Mouse (Mus musculus) gastrocnemius, postnatal 10 days (tissue): Measurements from ENCODE around the gene Slc12a9. TPM values are rescaled to one million over a fixed set of nuclear protein-coding genes. Genes with fewer than 3 reads are reported as not detected.

Source experiments
- DNase-seq: peaks from one replicate; pipeline ENCODE4 v3.0.0; 2021; ENCODE audit warnings: mixed read lengths
- total RNA-seq, 2 experiments: library from RNA; stranded (reverse); gene quantifications; 2 replicates each; pipeline ENCODE4 v1.2.3; 2021

Slc12a9 gene
- total RNA-seq, 2 experiments from 2014 or later, result 4.2 to 7.4 TPM

GRCm38 (mm10) chr5:137346388-137346787, 13.0 kb upstream of the Slc12a9 start:
- DNase-seq, result no peak

DNA sequence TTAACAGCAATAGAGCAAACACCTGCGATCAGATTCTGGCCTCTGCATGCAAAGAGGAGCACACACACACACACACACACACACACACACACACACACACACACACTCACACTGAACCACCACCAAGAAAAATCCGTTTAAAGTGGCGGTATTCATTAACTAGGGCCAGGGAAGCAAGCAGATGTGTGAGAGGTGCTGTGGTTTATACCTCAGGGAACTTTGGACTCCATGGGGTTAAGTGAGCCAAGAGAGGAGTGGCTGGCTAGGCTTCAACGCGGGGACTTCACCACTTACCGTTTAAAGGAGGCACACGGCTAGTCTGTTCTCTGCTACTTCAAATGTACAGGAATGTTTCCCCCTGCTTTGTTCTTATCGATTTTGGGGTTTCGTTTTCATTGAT, 12.4 kb upstream of the Slc12a9 start:
- DNase-seq, result no peak

GRCm38 (mm10) chr5:137343869-137344268, 10.5 kb upstream of the Slc12a9 start:
- DNase-seq, result no peak

- no peak for DNase-seq
Measured at GRCm38 (mm10) chr5:137343412-137343811, 10.0 kb upstream of the Slc12a9 start.

DNA sequence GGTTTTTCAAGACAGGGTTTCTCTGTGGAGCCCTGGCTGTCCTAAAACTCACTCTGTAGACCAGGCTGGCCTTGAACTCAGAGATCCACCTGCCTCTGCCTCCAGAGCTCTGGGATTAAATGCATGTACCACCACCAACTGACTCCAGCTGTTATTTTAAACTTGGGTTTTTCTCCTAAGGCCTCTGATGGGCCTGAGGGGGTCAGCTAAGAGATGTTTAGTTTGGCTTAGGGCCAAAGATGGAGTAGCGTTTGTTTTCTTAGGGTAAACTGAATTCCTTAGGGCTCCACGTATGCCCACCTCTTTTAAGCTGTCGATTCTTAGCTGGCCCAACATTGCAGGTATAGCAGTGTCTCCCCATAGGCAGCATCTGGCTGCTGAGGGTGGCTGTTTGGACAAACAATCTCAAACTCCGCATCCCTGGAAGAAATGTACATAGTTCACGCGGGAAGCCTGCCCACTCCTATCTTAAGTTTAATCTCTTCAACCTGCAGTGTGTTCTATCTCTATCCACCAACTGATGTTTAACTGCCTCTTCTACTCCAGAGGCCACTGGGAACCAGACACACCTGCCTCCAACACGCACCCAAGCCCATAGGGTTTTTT, 9.1 kb upstream of the Slc12a9 start:
- no peak for DNase-seq

GRCm38 (mm10) chr5:137340222-137340621, 6.8 kb upstream of the Slc12a9 start:
- no peak for DNase-seq

DNA sequence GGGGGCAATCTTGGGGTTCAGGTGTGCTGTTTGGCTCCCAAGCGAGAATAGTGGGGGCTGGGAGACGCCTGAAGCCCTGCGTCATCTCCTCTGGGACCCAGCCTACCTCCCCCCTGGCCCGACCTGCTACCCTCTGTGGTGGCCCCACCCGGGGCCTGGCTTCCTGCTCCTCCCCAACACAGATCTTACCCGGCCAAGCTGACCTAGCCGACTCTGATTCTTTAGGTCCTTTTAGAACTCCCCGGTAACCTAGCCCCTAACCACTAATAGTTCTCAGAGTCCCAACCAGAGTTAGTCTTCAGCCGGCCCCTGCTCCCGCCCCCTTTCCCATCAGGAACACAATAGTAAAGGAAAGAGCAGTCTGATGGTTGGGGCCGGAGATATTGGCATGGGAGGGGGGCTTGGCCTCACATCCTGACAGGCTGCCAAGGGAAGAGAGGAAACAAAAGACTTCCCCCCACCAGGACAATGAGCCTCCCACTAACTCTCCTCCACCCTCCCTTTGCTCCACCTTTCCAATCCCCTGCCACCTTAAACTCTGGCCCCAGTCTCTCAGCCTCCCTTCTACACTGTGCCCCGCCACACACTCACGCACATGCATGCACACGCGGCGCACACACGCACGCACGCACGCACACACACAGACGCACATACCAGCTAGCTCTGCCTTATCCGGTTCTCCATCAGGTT, 6.0 kb upstream of the Slc12a9 start:
- DNase-seq, result peak; percentile 33

DNA sequence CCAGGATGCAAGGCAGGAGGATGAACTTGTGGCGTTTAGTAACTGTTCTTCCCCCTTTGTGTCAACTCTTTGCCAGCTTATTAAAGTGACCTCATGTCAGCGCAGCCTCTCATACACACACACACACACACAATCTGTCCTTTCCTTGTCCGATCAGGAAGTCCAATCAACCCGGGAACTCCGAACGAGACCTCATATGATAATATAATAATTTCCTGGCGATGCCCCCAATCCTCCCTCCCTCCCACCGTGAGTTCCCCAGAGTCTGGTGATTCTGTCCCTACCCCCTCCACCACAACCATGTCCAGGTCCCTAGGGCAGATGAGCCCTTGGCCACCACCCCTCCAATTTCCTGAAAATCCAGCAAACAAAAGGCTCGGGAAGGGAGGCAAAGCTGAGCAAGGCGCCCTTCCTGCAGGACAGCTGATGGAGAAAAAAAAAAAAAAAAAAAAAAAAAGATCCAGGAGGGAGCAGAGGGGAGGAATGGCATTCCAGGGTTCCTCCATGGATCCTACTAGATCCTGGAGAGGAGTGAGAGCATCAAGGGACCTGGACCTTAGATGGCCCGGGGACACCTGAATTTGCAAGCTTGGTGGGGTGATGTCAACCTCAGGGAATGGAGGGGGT, 5.4 kb upstream of the Slc12a9 start:
- DNase-seq, result peak; percentile 42

GRCm38 (mm10) chr5:137338256-137338655, 4.9 kb upstream of the Slc12a9 start:
- peak; percentile 87 for DNase-seq

DNA sequence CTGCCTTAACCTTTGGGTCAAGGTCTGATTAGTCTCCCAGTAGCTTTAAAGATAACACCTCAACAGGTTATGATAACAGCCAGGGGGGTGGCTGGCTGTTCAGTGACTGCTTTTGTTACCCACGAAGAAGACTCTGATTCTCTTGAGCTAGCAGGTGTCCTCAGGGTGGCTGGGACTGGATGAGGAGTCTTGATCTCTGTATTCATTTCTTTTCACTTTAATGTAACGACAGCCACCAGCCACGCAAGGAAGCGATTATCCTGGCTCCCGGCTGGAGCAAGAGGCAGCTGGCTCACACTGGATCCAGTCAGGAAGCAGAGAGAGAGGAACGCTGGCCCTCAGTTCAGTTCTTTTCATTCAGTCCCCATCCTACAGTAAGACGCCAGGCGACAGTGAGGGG, 3.8 kb upstream of the Slc12a9 start:
- no peak for DNase-seq

- no peak for DNase-seq
Measured at GRCm38 (mm10) chr5:137335066-137335465, 1.7 kb upstream of the Slc12a9 start.

DNA sequence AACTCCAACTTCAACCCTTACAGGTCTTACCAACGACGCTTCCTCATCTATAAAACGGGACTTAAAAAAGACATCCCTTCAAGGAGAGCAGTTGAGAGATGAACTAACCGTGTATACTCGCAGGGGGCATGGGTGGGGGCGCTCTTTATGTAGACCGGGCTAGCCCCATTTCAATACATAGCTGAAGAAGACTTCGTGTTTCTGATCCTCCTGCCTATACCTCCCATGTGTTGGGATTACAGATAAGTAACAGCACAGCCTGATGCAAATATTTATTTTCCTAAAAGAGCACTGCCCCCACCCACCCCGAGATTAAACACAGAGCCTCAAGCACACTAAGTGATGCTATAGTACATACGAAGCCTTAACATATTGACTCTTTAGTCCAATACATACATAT, 920 bp upstream of the Slc12a9 start:
- no peak for DNase-seq

DNA sequence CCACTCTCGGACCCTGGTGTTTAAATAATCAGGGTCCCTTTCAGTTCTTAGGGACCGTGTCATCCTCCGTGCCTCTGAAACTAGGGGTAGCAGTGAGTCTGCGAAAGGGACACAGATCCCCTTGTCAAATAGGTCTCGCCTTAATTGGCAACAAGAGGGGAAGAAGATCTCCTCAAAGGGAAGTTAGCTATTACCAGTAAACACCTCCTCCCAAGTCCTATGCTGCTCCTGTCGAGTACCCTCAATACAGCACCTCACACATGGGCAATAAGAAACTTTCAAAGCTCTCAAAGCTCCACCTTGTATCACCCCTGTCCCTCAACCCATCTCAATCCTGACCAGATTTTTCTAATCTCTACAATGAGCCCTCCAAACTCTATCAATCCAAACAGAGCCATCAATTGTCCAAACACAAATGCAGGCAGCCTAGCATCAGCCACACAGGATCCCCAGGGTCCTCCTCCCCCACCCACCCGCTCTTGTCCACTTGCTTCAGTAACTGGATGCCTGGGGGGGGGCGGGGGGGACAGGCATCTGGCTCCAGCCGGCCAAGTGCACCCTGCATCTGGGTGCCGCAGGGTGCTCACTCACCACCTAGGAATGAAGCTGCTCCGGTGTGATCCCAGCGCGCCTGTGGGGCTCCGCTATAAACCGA, 413 bp downstream of the Slc12a9 start:
- DNase-seq, result no peak

DNA sequence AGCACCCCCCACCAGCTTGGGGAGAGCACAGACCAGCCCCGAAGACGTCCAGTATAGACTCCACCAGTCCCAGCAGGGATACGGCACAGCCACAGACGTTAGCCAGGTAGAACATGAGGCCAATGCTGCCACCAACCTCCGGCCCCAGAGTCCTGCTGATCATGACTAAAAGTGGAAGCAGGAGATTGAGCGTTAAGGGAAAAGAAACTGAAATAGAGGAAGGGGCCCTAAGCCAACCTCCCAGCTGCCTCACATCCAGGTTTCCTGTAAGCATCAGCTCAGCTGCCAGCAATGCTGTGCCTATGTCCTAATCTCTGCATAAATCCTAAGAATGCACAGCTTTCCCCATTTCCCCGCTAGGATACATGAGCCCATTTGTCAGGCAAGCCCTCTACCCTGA, 2.5 kb downstream of the Slc12a9 start:
- DNase-seq, result no peak

DNA sequence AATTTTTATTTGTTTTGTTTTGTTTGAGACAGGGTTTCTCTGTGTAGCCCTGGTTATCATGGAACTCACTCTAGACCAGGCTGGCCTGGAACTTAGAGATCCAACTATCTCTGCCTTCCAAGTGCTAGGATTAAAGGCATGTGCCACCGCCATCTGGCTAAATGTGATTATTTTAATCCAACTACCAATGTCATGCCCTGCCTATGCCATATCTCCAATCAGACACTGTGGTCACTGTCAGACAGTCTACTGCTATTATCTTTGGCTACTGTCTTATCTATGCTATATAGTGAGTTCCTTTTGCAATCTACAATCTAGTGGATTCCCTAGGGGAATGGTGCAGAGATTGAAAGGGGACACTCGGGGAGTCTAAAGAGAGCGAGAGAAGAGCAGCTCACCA, 12.4 kb downstream of the Slc12a9 start:
- DNase-seq, result no peak

- no peak for DNase-seq
Measured at GRCm38 (mm10) chr5:137318570-137318969, 14.8 kb downstream of the Slc12a9 start.

DNA sequence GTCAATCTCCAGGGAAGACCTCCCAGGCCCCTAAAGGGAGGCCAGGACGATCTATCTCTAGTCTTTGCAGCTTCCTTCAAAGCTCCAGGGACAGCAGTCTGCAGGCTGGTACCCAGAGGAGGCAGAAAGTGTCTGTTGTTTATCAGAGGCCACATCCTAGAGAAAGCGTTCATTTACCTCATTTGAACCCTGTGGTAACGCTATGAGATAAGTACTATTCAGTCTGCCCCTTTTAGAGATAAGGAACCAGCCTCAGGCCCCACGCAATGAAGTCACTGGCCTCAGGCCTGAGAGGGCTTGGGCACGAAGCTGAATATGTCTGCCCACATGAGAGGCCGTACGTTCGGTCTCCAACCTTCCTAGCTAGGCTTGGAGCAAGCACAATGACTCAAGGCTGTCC, 16.0 kb downstream of the Slc12a9 start:
- no peak for DNase-seq

- DNase-seq, result peak; percentile 61
Measured at GRCm38 (mm10) chr5:137315084-137315903, 18.1 kb downstream of the Slc12a9 start.

DNA sequence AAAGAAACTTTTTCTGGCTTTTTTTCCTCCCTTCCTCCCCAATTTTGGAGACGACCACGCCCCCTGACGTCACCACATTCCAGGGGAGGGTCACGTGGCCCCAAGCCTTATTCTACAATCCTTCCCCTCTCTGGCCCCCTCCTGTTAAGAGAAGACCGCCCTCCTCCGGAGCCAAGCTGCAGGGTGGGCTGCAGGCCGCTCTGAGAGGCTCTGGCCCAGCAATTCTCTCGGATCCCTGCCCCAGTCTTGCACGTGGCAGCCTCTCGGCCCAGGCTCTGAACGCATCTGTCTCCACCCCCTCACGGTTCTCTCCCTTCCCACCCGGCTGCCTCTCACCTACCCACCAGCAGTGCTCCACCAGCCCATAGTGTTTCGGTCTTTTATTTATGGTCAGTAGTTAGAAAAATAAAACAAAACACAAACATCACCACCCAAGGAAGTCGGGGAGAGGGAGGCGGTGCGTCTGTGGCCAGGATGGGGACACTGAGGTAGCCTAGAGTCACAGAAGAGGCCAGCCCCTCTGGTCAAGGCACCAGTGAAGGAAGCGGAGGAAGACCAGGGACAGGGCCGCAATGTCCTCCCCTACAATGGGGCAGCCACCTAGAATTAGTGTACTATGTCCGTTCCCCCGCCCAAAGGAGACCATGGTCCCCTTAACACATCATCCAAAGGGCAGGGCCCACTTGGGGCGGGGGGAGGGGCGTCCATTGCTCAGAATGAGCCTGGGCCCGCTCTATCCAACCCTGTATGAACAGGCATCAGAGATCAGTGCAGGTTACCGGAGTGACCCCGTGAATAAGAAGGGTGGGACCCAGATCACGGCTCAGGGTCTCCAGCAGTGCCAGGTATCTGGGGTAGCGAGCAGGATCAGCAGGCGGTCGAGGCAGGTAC, 19.0 kb downstream of the Slc12a9 start, which contains the start of gene Trip6:
Gene Trip6 (minus strand): TSS at position 212 of the 891 bp plus-strand sequence.
- peak; percentile 92 for DNase-seq

DNA sequence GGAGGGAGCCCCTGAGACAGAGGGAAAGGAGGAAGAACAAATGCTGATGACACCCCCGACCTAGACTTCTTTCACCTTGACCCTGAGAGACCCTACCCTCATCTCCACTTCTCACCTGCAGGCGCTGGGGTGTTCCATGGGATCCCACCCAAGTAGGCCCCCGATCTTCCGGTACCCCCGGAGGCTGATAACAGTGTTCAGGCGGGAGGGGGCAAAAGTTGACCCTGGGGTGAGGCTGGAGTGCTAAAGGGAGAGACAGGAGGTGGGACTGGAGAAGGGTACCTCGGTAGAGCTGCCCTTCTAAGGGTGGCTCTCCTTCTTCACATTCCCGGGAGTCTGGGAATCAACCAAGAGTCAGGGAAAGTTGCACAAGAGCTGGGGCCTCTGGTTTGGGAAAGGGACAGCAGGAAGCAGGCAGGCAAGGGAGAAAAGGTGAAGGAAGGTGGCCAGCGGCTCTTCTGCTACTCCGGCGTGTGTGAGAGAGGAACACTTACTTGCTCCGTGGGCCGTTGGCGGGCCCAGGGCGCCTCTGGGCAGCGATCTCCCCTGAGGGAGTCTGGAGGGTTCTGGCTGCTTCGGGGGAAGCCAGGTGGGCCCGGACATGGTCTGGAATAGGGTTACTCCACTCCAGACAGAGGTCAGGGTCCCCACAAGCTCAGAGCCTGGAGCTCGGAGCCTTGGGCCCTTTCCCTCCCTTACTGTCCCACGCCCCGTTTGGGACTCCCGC, 19.8 kb downstream of the Slc12a9 start:
- no peak for DNase-seq
